Mouse (Mus musculus): ENCODE measurements around the gene C9orf72. TPM values are rescaled to one million over a fixed set of nuclear protein-coding genes. Genes with fewer than 3 reads are reported as not detected.

Gene C9orf72
- total RNA-seq, 4 experiments from 2014 or later = 23.3 to 27.3 (median 25.7) TPM

Other genes starting within 250 kb of the C9orf72 start
- not detected for gene Ifnk, start 74.1 kb downstream of the C9orf72 start, total RNA-seq (2022)
- 1 to 10 TPM; 6.3 to 8.9 (median 7.7) TPM for gene Mob3b, start 68.7 kb downstream of the C9orf72 start, total RNA-seq (2022)

All from left cerebral cortex, adult 8-10 months (tissue).